In the genomic region with DNA sequence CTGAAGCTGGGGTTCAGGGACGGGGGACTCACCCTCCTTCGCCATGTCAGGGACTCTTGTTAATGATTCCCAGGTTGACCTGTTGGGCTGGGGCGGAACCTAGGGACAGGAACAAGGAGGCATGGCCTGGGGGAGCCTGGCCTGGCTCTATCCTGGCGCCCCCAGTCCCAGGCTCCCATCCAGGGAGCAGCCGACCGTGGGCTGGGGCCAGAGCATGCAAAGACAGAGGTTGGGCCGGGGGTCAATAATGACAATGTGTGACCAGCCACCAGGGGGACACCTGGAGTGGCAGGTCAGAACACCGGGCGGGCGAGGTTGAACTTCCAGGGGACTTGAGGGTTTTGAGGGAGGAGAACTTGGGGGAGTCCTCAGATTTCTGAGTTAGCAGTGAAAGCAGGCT, we compare ENCODE assay signal across 10 mouse cellular contexts. TPM values are rescaled to one million over a fixed set of nuclear protein-coding genes. Genes with fewer than 3 reads are reported as not detected.
DNase-seq lines count a peak whose midpoint lies in the region; ATAC-seq and TF ChIP-seq lines count a peak whose summit lies in the region.
"Had no signal": no experiment of that assay in that cellular context is flagged by ENCODE, and none has a peak within 500 bp of the region (broad histone marks: within the 10 kb centered on the region; RNA-seq: fewer than 3 reads in every experiment).

No protein-coding gene starts in this region.

- peak; percentile 43; the same call in 1 of the 2 replicates for TF ChIP-seq CTCF in kidney, postnatal 0 days (IDR thresholded peaks at IDR 0.05; ENCODE audit: low read depth)

- H3K4me1 ChIP-seq in heart, embryonic 16.5 days (ENCODE audit: control insufficient read depth, insufficient read depth, low read length) = peaks cover 27% of the 10 kb centered on the region
- 0 out of 2 replicates have a peak, but pooled peaks cover 4% of the 10 kb centered on the region for H3K4me1 ChIP-seq in embryonic facial prominence, embryonic 14.5 days (ENCODE audit: control insufficient read depth, insufficient read depth, low read length)
- H3K4me1 ChIP-seq in kidney, postnatal 0 days (replicated peaks; ENCODE audit: insufficient read depth, low read length) = peaks cover 19% of the 10 kb centered on the region
- peaks cover 16% of the 10 kb centered on the region for H3K4me1 ChIP-seq in liver, embryonic 16.5 days (ENCODE audit: control insufficient read depth, low read depth, low read length)

- no peaks in the 10 kb centered on the region for H3K9me3 ChIP-seq in heart, embryonic 16.5 days (replicated peaks; ENCODE audit: control insufficient read depth, low read length)
- no peaks in the 10 kb centered on the region for H3K9me3 ChIP-seq in embryonic facial prominence, embryonic 14.5 days (ENCODE audit: control insufficient read depth, low read length)
- H3K9me3 ChIP-seq in kidney, postnatal 0 days (replicated peaks; ENCODE audit: low read length) = no peaks in the 10 kb centered on the region
- no peaks in the 10 kb centered on the region for H3K9me3 ChIP-seq in liver, embryonic 16.5 days (replicated peaks; ENCODE audit: control insufficient read depth, low read length)

- 69% methylated on average over 10 of the region's 10 CpGs for WGBS in heart, embryonic 16.5 days
- 52% methylated on average over 10 of the region's 10 CpGs for WGBS in embryonic facial prominence, embryonic 14.5 days
- WGBS in kidney, postnatal 0 days = 54% methylated on average over 10 of the region's 10 CpGs
- WGBS in liver, embryonic 16.5 days (ENCODE audit: insufficient replicate concordance) = 54% methylated on average over 10 of the region's 10 CpGs

- peak overlapping the region; percentile 43; the same call in 1 of the 2 replicates for H3K4me2 ChIP-seq in heart, embryonic 16.5 days (ENCODE audit: low read depth, low read length)
- peak overlapping the region; percentile 47 for H3K4me2 ChIP-seq in embryonic facial prominence, embryonic 14.5 days (ENCODE audit: low read depth, low read length)
- peak overlapping the region; percentile 52 for H3K4me2 ChIP-seq in kidney, postnatal 0 days (ENCODE audit: low read length)
- peak overlapping the region; percentile 3; the same call in 1 of the 2 replicates for H3K4me2 ChIP-seq in liver, embryonic 16.5 days (ENCODE audit: low read depth, low read length)

- intact Hi-C loops in heart, postnatal 36 days (cut with DNase I) = no loop called here

- H3K27me3 ChIP-seq in heart, embryonic 16.5 days (ENCODE audit: control insufficient read depth, insufficient read depth, low read length) = no peaks in the 10 kb centered on the region
- no peaks in the 10 kb centered on the region for H3K27me3 ChIP-seq in embryonic facial prominence, embryonic 14.5 days (replicated peaks; ENCODE audit: control insufficient read depth, insufficient read depth, low read length)
- no peaks in the 10 kb centered on the region for H3K27me3 ChIP-seq in kidney, postnatal 0 days (ENCODE audit: insufficient read depth, low read length)
- no peaks in the 10 kb centered on the region for H3K27me3 ChIP-seq in liver, embryonic 16.5 days (ENCODE audit: control insufficient read depth, insufficient read depth, low read depth, low read length)

- H3K4me3 ChIP-seq in heart, embryonic 16.5 days (ENCODE audit: low read length) = no peak overlapping the region
- 0 out of 2 replicates have a peak overlapping the region, but pooled peaks have one; percentile 3 for H3K4me3 ChIP-seq in embryonic facial prominence, embryonic 14.5 days (ENCODE audit: low read depth, low read length)
- peak overlapping the region; percentile 24 for H3K4me3 ChIP-seq in kidney, postnatal 0 days (replicated peaks; ENCODE audit: low read depth, low read length)
- peak overlapping the region; percentile 55 for H3K4me3 ChIP-seq in liver, embryonic 16.5 days (ENCODE audit: low read depth, low read length)

- no peak for ATAC-seq in heart, embryonic 16.5 days (replicated peaks; ENCODE audit: extremely low read depth, insufficient read depth, low FRiP score)
- ATAC-seq in embryonic facial prominence, embryonic 14.5 days (ENCODE audit: low read depth) = no peak
- ATAC-seq in kidney, postnatal 0 days (replicated peaks; ENCODE audit: low FRiP score, low read depth) = peak; percentile 33; the same call in 1 of the 2 replicates
- peak; percentile 33 for ATAC-seq in liver, embryonic 16.5 days (ENCODE audit: low read depth)

- H3K36me3 ChIP-seq in heart, embryonic 16.5 days (ENCODE audit: control insufficient read depth, insufficient read depth) = no peaks in the 10 kb centered on the region
- H3K36me3 ChIP-seq in embryonic facial prominence, embryonic 14.5 days (ENCODE audit: control insufficient read depth, insufficient read depth, low read length) = no peaks in the 10 kb centered on the region
- H3K36me3 ChIP-seq in kidney, postnatal 0 days (ENCODE audit: insufficient read depth, low read length) = no peaks in the 10 kb centered on the region
- H3K36me3 ChIP-seq in liver, embryonic 16.5 days (ENCODE audit: control insufficient read depth, insufficient read depth) = no peaks in the 10 kb centered on the region

- no peak overlapping the region; the same call in 1 of the 2 replicates for H3K9ac ChIP-seq in heart, embryonic 16.5 days (ENCODE audit: low read length)
- H3K9ac ChIP-seq in embryonic facial prominence, embryonic 14.5 days (ENCODE audit: low read depth, low read length) = no peak overlapping the region
- peak overlapping the region; percentile 44 for H3K9ac ChIP-seq in kidney, postnatal 0 days (ENCODE audit: low read depth, low read length)
- peak overlapping the region; percentile 50 for H3K9ac ChIP-seq in liver, embryonic 16.5 days (ENCODE audit: low read depth, low read length)

- no peak for DNase-seq in heart, postnatal 36 days
- DNase-seq in embryonic facial prominence, embryonic 14.5 days (ENCODE audit: low spot score) = no peak
- no peak for DNase-seq in kidney, postnatal 0 days (ENCODE audit: low spot score)
- DNase-seq in neural tube, embryonic 10.5 days (ENCODE audit: extremely low spot score, low spot score) = no peak
- DNase-seq in urinary bladder, postnatal 10 days (ENCODE audit: low spot score) = no peak
- no peak for DNase-seq in left cerebral cortex, adult 18-20 months (ENCODE audit: low spot score in 2 of 2)
- DNase-seq: right cerebral cortex, postnatal 25 days had no signal

- no peak overlapping the region for H3K27ac ChIP-seq in heart, embryonic 16.5 days (ENCODE audit: low read length)
- no peak overlapping the region for H3K27ac ChIP-seq in embryonic facial prominence, embryonic 14.5 days (replicated peaks; ENCODE audit: low read depth, low read length)
- peak overlapping the region; percentile 87 for H3K27ac ChIP-seq in kidney, postnatal 0 days
- H3K27ac ChIP-seq in liver, embryonic 16.5 days (ENCODE audit: low read length) = peak overlapping the region; percentile 86

RNA-seq across cellular contexts. Expression of a gene that starts 0.4 kb away (rescaled TPM):
- polyA plus RNA-seq in heart, embryonic 16.5 days (2015; fragmentation: Nextera tagmentation; extraction: Ambion mirVana) = 2.6 and 3.1 TPM in 2 replicates
- 1 to 10 TPM; 1.9 to 3.9 TPM for total RNA-seq in heart, postnatal 36 days (2021)
- polyA plus RNA-seq in embryonic facial prominence, embryonic 14.5 days (2014; fragmentation: Nextera tagmentation; extraction: Ambion mirVana) = 4.4 and 4.9 TPM in 2 replicates
- polyA plus RNA-seq in kidney, postnatal 0 days (2015; fragmentation: Nextera tagmentation; extraction: Ambion mirVana) = 106 and 110 TPM in 2 replicates
- polyA plus RNA-seq in liver, embryonic 16.5 days (2015; fragmentation: Nextera tagmentation; extraction: Ambion mirVana) = 129 and 145 TPM in 2 replicates
- 1 to 10 TPM; 4.6 to 4.8 TPM for total RNA-seq in left cerebral cortex, adult 18-20 months (2021)

RNA-seq across cellular contexts. Expression of a gene that starts 12.2 kb away (rescaled TPM):
- 2.8 and 3.5 TPM in 2 replicates for polyA plus RNA-seq in heart, embryonic 16.5 days (2015; fragmentation: Nextera tagmentation; extraction: Ambion mirVana)
- 10 to 100 TPM; 29.2 to 29.5 TPM for total RNA-seq in heart, postnatal 36 days (2021)
- 8.5 and 9.4 TPM in 2 replicates for polyA plus RNA-seq in embryonic facial prominence, embryonic 14.5 days (2014; fragmentation: Nextera tagmentation; extraction: Ambion mirVana)
- polyA plus RNA-seq in kidney, postnatal 0 days (2015; fragmentation: Nextera tagmentation; extraction: Ambion mirVana) = 2.2 and 2.8 TPM in 2 replicates
- polyA plus RNA-seq in liver, embryonic 16.5 days (2015; fragmentation: Nextera tagmentation; extraction: Ambion mirVana) = 0.75 and 0.76 TPM in 2 replicates
- total RNA-seq in left cerebral cortex, adult 18-20 months (2021) = 100 to 1,000 TPM; 805 to 862 TPM

RNA-seq across cellular contexts. Expression of a gene that starts 38.1 kb away (rescaled TPM):
- polyA plus RNA-seq in heart, embryonic 16.5 days (2015; fragmentation: Nextera tagmentation; extraction: Ambion mirVana) = 8.0 and 10.1 TPM in 2 replicates
- 1 to 10 TPM; 1.1 to 2.3 TPM for total RNA-seq in heart, postnatal 36 days (2021)
- polyA plus RNA-seq in embryonic facial prominence, embryonic 14.5 days (2014; fragmentation: Nextera tagmentation; extraction: Ambion mirVana) = 48.8 and 71.7 TPM in 2 replicates
- 16.9 and 22.5 TPM in 2 replicates for polyA plus RNA-seq in kidney, postnatal 0 days (2015; fragmentation: Nextera tagmentation; extraction: Ambion mirVana)
- polyA plus RNA-seq in liver, embryonic 16.5 days (2015; fragmentation: Nextera tagmentation; extraction: Ambion mirVana) = 0.51 and 1.1 TPM in 2 replicates
- 1 to 10 TPM in 1 of 2 experiments, not detected in 1; 1.2 TPM for total RNA-seq in left cerebral cortex, adult 18-20 months (2021)

RNA-seq across cellular contexts. Expression of a gene that starts 41.0 kb away (rescaled TPM):
- polyA plus RNA-seq in heart, embryonic 16.5 days (2015; fragmentation: Nextera tagmentation; extraction: Ambion mirVana) = 53.1 and 58.0 TPM in 2 replicates
- total RNA-seq in heart, postnatal 36 days (2021) = 10 to 100 TPM; 33.6 to 37.9 TPM
- 65.4 and 65.7 TPM in 2 replicates for polyA plus RNA-seq in embryonic facial prominence, embryonic 14.5 days (2014; fragmentation: Nextera tagmentation; extraction: Ambion mirVana)
- polyA plus RNA-seq in kidney, postnatal 0 days (2015; fragmentation: Nextera tagmentation; extraction: Ambion mirVana) = 36.2 and 36.3 TPM in 2 replicates
- 10.2 and 11.6 TPM in 2 replicates for polyA plus RNA-seq in liver, embryonic 16.5 days (2015; fragmentation: Nextera tagmentation; extraction: Ambion mirVana)
- 100 to 1,000 TPM; 105 to 106 TPM for total RNA-seq in left cerebral cortex, adult 18-20 months (2021)

RNA-seq across cellular contexts. Expression of a gene that starts 55.5 kb away (rescaled TPM):
- polyA plus RNA-seq in heart, embryonic 16.5 days (2015; fragmentation: Nextera tagmentation; extraction: Ambion mirVana) = 0.09 and 0.11 TPM in 2 replicates
- total RNA-seq in heart, postnatal 36 days (2021) = 1 to 10 TPM; 3.6 to 5.2 TPM
- 0.86 and 1.6 TPM in 2 replicates for polyA plus RNA-seq in embryonic facial prominence, embryonic 14.5 days (2014; fragmentation: Nextera tagmentation; extraction: Ambion mirVana)
- polyA plus RNA-seq in kidney, postnatal 0 days (2015; fragmentation: Nextera tagmentation; extraction: Ambion mirVana) = 0.24 and 0.34 TPM in 2 replicates
- polyA plus RNA-seq in liver, embryonic 16.5 days (2015; fragmentation: Nextera tagmentation; extraction: Ambion mirVana) = 0.02 and 0.12 TPM in 2 replicates
- 10 to 100 TPM; 32.9 to 35.9 TPM for total RNA-seq in left cerebral cortex, adult 18-20 months (2021)
- polyA plus RNA-seq: heart, embryonic 14.5 days had no signal

Comparison
In these comparisons a context has a peak if more than half of its experiments do, and no peak if none do; other contexts are left out.
1. ATAC-seq: peak in kidney, postnatal 0 days (single experiment) and liver, embryonic 16.5 days (single experiment); none in heart, embryonic 16.5 days (single experiment) and embryonic facial prominence, embryonic 14.5 days (single experiment).
2. H3K27ac ChIP-seq: peak in kidney, postnatal 0 days (single experiment) and liver, embryonic 16.5 days (single experiment); none in heart, embryonic 16.5 days (single experiment) and embryonic facial prominence, embryonic 14.5 days (single experiment).
3. H3K9ac ChIP-seq: peak in kidney, postnatal 0 days (single experiment) and liver, embryonic 16.5 days (single experiment); none in heart, embryonic 16.5 days (single experiment) and embryonic facial prominence, embryonic 14.5 days (single experiment).
4. RNA of a gene that starts 0.4 kb away (polyA plus RNA-seq): 129 to 145 TPM in liver, embryonic 16.5 days and 106 to 110 TPM in kidney, postnatal 0 days; 4.4 to 4.9 TPM in embryonic facial prominence, embryonic 14.5 days and 2.6 to 3.1 TPM in heart, embryonic 16.5 days; every median in the first group is over 10 times any median in the second.
5. Peak in every context shown above with its lines, with median percentiles within 50 percentile points of each other: H3K4me2 ChIP-seq.